In the genomic region with DNA sequence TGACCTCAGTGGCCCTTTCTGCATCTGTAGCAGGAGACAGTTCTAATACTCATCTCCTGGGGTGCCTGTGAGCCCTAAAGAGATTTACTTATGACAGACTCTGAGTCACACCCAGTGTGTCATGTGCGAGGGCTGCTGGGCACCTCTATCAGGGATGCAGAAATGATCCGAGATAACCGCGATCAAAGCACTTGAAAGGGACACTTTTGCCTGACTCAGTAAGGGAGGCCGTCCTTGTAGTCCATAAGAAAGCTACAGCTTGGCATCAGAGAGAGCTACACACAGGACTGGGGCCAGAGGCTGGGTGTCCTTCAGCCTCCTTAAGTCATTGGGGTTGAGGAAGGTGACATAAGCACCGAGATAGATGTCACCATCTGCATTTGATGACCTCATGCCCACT, we compare ENCODE assay signal across 14 mouse cellular contexts. TPM values are rescaled to one million over a fixed set of nuclear protein-coding genes. Genes with fewer than 3 reads are reported as not detected.
"Had no signal": no experiment of that assay in that cellular context is flagged by ENCODE, and none has a peak within 500 bp of the region (broad histone marks: within the 10 kb centered on the region; RNA-seq: fewer than 3 reads in every experiment).

No protein-coding gene starts in this region.

- DNase-seq: liver, postnatal 0 days; lung, adult 2 months; lung, postnatal 14 days; lung, postnatal 36 days; right cerebral cortex, postnatal 25 days; right cerebral cortex, postnatal 4 days; spleen, adult 18-20 months; thymus, adult 18-20 months; thymus, postnatal 14 days; thymus, postnatal 36 days had no signal

RNA-seq across cellular contexts. Expression of gene Tspan11, which starts 12.7 kb away (rescaled TPM):
- total RNA-seq: megakaryocyte progenitor cell, adult 5-6 weeks; monocyte, adult 5-6 weeks; neutrophil, adult 5-6 weeks had no signal
- polyA plus RNA-seq: macrophage had no signal
